Mouse (Mus musculus) granulocyte monocyte progenitor cell, adult 5-6 weeks (primary cell): ENCODE measurements around the gene Wscd2. TPM values are rescaled to one million over a fixed set of nuclear protein-coding genes. Genes with fewer than 3 reads are reported as not detected.

Experiments
- ATAC-seq: replicated peaks from 2 replicates; pipeline ENCODE4 v1.8.0; 2016; ENCODE audit warnings: mild to moderate bottlenecking, moderate TSS enrichment, inconsistent platforms; ENCODE audit not compliant: poor library complexity, severe bottlenecking
- total RNA-seq, 2 experiments: library from RNA; stranded (forward) in 1 of 2; stranded (reverse) in 1 of 2; fragments of 200-712, 200-1000 nt in 1 of 2; fragments of >200 nt in 1 of 2; fragmentation: Nextera tagmentation in 1 of 2; gene quantifications; 2 replicates each; pipeline ENCODE4 v1.2.3; 2014 to 2017

Gene Wscd2
- total RNA-seq, 2 experiments from 2014 or later, result not detected

DNA sequence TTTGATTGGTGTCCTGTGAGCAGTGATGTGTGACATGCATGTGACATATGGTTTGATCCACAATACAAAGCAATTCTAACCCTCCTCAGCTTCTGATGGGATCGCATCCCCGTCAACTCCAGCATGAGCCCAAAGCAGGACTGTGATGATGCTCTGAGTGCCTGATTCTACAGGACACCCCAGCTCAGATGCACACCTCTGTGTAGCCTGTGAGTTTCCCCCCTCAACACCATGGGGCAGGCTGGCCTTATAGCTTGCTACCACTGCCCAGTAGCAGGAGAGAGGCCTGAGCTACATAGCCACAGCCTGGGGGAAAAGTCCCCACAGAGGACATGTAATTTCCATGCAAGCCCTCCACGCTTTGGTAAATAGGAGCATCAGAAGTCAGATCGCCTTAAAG is 27.3 kb downstream of the Wscd2 start:
- no peak for ATAC-seq

DNA sequence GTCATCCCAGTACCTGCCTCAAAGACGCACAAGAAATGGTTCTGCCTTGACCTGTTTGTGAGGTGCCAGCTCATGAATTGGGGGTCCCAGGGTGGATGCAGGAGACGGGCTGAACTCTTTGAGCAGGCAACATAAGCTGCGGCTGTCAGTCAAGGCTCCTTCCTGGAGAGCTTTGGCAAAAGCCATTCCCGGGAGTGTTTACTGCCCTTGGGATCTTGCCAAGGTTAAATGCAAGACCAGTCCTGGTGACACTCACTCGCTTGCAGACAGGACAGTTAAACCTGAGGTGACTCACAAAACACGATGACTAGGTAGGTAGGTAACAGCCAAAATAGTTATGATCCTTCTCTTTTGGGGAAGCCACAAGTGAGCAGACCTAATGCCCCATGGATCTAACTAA is 30.9 kb downstream of the Wscd2 start:
- ATAC-seq, result no peak

DNA sequence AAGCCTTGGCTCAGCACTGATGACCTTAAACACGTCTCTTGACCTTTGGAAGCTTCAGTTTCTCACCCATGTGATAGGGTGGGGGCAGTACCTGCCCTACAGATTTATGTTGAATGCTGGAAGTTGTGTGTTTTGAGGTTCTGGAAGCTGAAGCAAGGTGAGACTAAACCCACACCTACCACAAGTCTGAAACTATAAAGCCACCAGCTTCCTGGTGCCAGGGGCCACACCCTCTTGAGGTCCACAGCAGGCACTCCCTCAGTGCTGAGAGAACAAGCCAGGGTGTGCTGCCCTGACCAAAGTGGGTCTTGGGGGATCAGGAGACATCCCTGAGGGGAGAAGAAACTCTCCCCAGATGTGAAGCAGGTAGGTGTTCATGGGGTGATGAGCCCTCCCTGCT is 48.7 kb downstream of the Wscd2 start:
- ATAC-seq, result no peak

DNA sequence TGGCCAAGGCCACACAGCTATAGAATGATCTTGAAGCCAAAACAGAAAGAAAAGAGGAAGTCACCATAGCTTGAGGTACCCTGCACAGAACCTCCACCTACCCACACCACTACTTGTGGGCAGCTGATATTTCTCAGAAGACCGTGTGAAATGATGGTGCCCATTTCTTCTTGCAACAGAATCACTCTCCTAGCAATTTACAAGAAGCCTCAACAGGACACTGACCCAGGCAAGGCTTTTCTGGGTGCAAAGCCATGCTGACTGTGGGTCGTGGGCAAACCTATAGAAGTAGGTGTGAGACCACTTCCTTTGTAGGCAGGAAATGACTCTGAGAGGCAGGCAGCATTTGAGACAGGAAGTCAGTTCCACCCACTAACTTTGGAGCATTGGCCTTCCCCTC is 49.3 kb downstream of the Wscd2 start:
- ATAC-seq, result peak; percentile 9; the same call in 1 of the 2 replicates

DNA sequence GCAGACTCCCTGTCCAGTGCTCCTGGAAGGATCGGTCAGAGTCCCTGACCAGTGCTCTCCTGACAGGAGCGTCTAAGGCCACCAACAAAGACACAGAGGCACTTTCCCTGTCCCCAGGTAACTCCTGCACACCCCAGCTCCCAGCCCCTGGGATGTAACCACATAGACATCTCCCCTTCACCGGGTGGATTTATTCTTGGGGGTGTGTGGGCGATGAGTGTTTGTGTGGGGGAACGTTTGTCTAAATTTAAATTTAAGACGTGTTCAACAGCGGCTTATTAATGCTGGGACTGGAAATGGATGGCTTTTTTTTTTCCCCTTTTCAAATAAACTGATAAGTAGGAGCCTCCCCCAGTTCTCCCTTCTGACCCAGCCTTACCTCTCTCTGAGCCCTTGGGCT is 49.7 kb downstream of the Wscd2 start:
- ATAC-seq, result no peak

DNA sequence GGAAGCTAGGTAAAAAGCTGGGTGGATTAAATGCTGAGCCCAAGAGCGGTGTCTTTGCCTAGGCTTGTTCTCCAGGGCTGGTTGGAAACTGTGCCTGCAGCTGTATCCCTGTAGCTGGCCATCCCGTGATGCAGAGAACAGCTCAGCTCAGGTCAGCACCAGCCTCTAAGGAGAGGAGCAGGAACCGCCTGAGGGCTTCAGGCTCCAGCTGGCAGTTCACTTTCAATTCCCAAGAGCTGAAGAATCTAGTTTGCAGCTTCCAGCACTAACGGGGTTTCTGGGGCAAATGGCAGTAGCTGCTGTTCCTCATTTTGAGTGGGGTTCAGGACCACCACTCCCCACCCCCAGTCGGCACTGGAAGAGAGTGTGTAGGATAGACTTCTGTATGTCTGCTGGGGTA is 51.1 kb downstream of the Wscd2 start:
- ATAC-seq, result no peak

DNA sequence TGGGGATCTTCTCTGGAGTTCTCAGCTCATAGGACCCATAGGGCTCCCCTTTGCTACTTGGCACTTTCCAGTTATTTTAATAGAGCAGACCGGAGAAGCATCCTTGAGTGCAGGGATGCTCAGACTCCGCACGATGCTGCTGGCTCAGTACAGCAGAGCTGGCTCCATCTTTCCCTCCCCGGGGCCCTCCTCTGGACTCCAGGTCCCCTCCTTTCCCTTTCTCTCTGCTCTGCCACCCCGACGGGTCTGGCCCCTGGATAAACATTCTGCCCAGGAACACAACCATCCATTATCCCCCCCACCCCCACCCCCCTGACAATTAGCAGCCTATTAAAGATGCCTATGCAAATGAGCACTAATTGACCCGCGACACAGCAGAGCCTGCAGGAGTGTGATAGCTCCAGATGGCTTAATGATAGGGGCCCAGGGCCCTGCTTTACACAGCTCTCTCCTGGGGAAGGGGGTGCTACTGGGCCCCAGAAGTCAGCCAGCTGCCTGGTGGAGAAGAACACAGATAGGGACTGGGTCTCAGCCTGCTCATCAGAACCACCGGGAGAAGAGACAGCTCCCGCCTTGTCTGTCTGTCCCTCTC is 52.8 kb downstream of the Wscd2 start:
- ATAC-seq, result no peak

DNA sequence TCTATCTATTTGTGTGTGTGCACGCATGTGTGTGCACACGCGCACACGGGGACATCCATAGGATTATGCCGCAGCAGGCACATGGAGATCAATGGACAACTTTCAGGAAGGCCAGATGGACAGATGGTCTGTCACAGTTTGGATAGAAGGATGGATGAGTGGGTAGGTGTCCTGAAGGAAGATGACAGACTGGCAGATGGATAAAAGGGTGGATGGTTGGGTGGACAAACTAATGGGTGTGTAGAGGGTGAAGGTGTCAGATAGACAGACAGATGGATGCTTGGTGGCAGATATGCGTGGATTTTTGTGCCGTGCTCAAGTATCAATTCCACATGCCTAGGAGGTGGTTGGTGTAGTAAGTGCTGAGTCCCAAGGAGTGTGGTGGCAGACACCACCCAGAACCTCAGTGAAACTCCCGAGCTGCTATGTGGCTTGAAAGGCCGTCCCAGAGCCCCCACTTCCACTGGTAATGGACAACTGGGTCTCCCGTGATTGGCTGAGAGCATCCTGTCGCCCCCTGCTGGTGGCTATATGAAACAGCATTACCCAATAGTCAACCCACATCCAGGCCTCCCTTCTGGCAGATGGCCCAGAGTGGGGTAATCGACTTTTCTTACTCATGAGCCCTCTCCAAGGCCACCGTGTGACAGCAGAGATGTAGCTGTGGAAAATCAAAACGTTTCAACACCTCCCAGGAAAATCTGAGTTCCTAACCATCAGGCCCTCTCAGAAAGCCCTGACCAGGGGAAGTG is 58.0 kb downstream of the Wscd2 start:
- ATAC-seq, result peak; percentile 73

DNA sequence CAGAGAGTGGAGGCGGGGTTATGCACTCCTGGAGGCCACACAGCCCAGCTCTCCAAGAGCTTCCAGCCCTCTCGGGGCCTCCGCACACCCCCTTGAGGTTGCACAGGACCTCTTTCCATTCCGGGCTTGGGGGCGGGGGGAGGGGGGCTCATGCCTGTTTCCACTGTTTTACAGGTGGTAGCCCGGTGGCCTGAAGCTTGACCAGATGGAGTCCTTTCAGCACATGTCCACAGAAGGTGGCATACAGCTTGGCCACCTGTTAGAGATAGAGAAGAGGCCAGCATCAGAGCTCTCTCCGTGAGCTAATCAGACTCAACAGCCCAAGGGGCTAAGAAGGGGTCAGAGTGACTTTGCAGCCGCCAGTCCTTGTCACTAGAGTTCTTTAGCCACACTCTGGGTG is 60.1 kb downstream of the Wscd2 start:
- no peak for ATAC-seq

DNA sequence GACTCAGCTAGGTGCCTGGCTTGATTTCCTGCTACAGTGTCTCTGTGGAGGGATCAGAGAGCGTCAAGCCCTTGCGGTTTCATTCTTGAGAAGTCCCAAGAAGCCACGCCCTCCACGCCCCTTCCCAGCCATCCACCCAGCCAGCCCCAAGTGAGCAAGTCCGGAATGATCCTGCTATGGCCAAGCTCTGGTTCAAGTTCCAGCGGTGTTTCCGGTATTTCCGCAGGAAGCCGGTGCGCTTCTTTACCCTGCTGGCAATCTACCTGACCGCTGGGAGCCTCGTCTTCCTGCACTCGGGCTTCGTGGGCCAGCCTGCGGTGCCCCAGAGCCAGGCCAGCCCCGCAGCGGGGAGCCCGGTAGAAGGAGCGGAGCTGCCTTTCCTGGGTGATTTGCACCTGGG is 60.6 kb downstream of the Wscd2 start:
- no peak for ATAC-seq

DNA sequence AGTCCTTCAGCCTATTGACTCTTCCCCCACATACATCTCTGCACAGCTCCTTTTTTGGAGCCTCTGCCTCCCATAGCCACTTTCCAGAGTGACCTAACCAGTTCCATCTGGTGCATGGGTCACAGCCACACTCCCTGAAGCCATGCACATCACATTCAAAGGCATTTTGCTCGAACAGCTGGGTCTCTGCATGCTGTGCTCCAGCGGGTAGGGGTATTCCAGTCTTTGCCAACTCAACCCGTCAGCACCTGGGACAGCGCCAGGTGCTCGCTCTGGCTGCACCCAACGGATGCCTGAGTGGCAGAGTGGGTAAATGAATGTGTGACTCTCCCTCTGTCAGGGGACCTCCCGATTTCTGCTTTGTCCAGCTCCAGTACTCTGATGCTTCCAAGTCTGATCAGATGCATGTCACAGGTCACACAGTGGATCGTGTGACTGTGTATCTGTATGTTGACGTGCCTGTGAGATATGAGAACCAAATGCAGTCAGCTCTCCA is 63.3 kb downstream of the Wscd2 start:
- peak; percentile 48; the same call in 1 of the 2 replicates for ATAC-seq

DNA sequence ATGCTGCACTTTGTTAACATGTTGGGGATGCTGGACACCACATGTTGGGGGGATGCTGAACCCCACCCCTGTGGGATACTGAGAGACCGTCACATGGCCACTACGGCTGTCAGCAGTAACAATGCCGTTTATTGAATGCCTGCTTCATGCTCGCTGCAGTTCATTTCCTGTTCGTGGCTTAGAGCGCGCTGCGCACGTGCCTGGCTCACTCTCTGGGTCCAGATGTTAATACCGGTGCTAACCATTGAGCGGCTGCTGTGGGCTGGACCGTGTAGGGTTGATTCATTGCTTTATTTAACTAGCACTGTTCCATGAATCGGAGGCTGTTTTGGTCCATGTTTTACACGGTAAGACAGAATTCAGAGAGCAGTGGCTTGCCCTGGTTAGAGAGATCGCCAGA is 64.0 kb downstream of the Wscd2 start:
- no peak for ATAC-seq

DNA sequence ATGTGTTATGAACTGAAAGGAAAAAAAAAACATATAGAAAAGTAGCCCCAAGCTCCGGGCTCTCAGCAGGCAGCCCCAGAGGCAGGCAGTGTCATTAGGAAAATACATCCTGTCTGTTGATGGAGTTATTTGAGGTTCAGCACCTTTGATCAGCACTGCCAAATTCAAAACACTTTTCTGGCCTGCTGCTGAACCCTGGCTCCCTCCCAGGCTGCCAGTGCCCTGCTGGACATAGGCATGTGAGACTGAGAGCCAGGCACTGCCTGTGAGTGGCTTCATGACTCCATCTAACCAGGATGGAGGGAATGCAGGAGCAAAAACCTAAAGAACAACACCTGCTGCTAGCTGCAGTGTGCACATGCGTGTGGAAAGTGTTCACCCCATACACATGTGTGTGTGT is 64.4 kb downstream of the Wscd2 start:
- ATAC-seq, result no peak

DNA sequence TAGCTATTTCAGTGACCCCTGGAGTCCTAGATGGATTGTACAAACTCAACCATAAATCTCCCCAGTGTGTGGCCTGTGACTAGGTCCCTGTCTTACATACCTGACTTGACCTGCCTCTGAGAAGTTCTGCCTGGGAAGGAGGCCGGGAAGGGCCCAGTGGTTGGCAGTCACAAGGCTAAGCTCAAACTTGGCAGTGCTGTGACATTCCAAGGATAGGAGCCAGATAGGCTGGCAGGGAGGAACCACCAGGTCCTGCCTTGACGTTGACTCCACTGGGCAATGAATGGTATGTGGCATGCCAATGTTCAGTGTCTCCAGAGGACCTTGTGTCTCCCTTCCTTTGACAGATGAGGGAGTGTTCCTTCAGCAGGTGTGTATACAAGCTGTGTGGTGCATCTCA is 65.6 kb downstream of the Wscd2 start:
- ATAC-seq, result no peak

DNA sequence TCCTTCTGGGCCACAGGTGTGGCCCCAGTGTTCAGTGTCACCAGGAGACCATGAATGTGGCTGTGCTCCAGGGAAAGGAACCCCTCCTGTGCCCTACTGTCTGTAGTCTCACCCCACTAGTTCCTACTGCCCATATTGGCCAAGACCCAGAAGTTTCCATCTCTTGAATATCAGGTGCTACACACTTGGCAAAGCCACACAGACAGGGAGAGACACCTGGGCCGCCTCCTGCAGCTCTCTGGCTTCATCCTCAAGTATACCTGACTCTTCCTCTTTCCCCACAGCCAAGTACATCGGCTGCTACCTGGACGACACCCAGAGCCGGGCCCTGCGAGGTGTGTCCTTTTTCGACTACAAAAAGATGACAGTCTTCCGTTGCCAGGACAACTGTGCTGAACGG is 67.9 kb downstream of the Wscd2 start:
- ATAC-seq, result no peak

DNA sequence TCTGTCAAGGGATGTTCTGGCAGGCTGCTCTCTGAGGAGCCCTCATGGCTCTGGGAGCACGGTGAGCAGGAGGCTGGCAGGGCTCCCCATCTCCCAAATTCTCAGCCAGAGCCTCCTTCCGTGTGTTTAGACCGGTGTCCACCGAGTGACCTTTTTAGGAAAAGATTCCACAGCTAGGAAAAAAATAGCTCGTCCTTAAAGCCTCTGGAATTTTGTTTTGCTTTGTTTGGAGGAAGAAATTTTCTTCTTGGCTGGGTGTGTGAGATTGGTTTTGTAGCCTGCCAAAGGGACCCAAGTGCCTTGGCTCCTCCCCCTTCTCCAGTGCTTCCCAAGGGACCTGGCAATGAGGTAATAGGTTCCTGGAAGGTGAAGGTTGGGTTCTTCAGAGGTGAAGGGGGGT is 69.5 kb downstream of the Wscd2 start:
- ATAC-seq, result no peak

DNA sequence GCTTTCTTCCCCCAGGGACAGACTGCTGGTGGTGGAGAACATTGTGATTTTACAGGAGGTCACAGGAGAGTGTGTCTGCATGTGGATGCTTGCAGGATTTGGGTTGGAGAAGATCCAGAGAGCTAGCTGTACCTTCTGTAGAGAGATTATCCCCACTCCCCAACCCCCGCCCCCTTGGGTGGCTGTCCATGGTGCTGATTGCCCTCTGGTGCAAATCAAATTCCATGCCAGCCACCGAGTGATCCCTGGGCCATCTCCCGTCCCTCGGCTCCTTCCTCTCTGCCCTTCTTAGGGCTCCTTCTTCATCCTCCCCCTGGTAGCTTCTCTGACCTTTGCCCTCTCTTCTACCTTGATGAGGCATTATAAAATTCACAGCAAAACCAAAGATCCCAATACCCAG is 74.3 kb downstream of the Wscd2 start:
- ATAC-seq, result no peak

DNA sequence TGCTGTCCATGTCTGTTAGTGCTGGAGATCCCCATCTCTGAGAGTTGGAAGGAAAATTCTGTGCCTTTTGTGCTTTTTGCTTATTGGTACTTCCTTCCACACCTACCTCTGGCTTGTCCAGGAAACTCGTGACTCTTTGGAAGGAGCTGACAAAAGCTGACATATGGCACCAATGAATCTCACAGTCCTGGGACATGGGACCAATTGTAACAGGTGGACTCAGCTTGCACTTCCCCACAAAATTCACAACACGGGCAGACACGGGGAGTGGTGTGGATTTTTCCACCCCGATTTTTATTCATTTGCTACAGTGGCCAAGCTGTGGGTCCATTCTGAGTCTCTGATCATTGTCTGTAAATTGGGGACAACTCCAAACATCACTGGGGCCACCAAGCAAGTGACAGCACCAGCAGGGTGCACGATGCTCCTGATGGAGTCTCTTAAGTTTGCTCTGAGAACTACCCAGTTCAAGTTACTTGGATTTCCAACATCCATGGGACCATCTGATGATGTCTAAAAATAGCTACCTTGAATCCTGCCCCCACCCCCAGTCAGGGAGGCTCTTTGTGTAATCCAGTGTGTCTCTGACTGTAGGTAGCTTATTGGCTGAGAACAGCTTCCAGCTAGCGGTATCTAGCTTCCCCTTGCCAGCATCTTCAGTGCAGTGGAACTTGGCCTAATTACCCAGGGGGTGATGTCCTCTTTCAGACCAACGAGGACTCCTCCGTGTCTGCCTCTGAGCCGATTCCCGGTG is 75.1 kb downstream of the Wscd2 start:
- no peak for ATAC-seq

DNA sequence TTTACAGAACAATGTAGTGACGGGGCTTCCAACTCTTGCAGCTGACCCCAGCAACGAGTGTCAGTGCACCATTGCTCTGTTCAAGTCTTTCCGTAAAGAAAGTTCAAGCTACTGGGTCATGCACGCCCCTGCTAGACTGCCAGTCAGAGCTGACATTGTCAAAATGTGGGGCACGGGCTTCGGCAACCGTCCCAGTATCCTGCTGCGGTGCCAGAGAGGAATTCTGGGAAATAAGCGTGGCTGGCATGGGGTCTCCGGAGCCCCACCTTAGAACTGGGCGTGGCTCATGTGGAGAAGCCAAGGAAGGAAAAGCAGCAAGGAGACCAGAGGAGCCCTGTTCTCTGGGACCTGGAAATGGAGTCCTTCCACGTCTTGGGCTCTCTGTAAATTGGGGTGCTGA is 75.7 kb downstream of the Wscd2 start:
- ATAC-seq, result no peak

DNA sequence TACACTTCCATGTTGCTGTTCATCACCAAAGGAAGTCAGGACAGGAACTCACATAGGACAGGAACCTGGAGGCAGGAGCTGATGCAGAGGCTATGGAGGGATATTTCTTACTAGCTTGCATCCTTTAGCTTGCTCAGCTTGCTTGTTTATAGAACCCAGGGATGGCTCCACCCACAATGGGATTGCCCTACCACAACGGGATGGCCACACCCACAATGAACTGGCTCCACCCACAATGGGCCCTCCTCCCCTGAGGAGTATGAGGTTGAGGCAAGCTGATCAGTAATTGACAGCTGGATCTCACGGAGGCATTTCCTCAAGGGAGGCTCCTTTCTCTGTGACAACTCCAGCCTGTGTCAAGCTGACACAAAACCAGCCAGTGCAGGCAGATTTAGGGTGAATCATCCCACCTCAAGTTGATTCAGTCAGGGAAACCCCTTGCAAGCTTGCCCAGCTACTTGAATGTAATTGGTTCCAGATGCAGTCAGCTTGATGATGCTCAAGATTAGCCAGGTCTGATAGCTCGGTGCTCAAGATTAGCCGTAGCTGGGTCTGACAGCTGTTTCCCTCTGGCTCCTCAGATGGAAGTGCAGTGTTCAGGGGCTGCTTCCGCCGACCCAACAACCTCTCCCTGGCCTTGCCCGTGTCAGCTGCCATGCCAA is 80.1 kb downstream of the Wscd2 start:
- ATAC-seq, result no peak

DNA sequence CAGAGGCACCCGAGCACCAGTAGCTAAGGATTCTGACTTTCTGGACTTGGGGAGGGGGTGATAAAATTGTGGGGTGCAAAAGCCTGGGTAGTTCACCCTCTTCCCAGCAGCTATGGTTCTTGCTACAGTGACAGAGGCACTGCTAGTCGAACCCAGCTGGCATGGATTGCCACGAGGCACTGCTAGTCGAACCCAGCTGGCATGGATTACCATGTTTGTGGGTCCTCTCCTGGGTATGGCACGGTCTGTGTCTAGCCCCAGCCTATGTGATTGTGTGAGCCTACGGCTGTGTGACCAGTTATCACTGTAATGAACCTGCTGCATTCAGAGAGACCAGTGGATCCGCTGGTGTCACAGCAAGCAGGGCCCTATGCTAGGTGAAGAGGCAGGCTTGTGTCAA is 87.4 kb downstream of the Wscd2 start:
- no peak for ATAC-seq
